Mouse (Mus musculus) CD4-positive, CD25-positive, alpha-beta regulatory T cell, adult 2 months (primary cell): ENCODE results near the gene Itgam.

Source experiments
- DNase-seq: peaks from one replicate; pipeline ENCODE4 v3.0.0-alpha.2; 2012; ENCODE audit warnings: low read depth, low spot score

Gene Itgam

DNA sequence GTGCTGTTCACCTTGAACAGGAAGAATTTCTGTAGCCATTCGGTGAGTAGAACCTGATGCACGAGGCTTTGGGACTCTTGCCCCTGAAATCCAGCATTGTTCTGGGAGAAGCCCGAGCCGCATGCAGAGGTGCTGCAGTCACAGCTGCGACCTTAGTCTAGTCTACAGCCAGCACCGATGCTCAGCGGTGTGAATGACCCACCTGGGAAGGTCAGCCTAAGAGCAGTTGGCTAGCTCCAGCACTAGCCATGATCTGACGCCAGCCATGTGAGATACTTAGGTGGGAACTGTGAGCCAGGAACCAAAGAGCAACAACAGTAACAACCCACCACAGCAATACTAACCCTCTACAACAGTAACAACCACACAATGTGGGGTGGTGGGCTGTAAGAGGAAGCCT lies 4.6 kb upstream of the Itgam start:
- no peak for DNase-seq

DNA sequence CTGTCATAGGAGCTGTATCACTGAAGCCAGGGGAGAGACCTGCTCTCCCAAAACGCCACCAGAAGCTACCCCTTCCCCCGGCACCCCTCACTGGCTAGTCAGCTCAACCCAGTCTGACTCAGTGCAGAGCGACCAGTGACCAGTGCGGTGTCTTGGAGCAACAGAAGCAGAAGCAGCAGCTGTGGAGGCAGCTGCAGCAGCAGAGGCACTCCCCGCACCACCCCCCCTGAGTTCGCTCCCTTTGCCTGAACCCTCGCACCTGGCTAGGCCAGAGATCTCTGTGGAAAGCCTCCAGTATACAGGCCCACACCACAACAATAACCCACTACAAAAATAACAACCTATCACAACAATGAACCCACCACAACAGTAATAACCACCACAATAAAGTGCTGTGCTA lies 3.9 kb upstream of the Itgam start:
- no peak for DNase-seq

DNA sequence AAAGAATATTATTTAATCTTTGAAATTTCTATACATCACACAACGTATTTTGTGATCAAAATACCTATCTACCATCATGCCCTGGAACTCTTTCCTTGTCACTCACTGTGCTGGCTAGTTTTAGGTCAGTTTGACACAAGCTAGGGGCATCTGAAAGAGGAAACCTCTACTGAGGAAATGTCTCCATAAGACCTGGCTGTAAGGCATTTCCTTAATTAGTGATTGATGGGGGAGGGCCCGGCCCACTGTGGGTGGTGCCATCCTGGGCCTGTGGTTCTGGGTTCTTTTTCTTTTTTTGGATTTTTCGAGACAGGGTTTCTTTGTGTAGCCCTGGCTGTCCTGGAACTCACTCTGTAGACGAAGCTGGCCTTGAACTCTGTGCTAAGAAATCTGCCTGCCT lies 3.3 kb upstream of the Itgam start:
- DNase-seq, result no peak

- DNase-seq, result no peak
Measured at GRCm38 (mm10) chr7:128063211-128063781, 856 bp downstream of the Itgam start.

DNA sequence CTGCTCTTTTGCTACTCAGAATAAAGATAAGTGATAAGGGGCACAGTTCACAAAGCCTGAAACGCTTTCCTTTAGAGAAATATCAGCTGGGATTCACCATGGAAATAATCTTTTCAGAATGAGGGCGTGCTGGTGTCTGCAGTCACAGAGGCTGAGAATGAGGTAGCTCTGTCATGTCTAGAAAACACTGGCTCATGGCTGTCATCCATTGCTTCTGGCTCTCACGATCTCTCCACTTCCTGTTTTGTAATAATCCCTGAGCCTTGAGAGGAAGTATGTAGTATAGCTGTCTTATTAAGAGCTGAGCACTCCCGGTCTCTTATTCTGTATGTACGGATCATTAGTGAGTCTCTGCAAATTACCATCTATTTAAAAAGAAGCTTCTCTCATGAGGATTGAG lies 3.1 kb downstream of the Itgam start:
- DNase-seq, result no peak

DNA sequence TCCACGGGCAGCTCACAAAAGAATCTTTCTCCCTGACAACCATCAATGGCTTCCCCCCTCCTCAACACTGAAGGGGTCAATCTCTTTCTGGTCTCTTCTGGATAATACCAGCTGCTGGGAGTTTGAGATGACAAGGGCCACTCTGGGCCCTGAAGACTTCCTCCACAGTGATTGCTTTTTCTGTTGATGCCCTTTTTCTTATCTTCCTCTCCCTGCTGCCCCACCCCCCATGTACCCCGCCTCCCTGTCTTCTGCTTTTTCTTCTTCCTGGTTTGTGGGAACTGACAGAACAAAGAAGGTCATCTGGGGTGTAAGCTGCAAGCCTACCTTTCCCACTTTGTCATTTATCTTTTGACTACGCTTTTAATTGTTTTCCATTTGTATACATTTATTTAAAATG lies 5.4 kb downstream of the Itgam start:
- DNase-seq, result no peak

DNA sequence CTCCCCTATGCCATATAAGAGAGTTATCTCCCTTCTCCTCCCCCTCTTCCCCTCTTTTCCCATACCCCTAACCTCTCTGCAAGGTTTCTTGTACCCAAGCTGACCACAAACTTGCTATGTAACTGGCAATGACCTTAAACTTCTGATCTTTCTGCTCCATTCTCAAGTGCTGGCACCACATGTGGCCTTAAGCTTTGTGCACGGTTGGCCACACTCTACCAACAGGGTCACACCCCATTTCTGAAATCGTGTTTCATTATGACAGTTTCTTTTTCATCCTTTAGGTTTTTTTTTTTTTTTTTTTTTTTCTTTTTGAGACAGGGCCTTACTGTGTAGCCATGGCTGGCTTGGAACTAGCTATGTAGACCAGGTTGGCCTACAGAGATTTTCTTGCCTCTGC lies 7.4 kb downstream of the Itgam start:
- DNase-seq, result no peak

- DNase-seq, result no peak
Measured at GRCm38 (mm10) chr7:128071816-128072215, 9.4 kb downstream of the Itgam start.

- DNase-seq, result peak; percentile 46
Measured at GRCm38 (mm10) chr7:128080012-128080411, 17.6 kb downstream of the Itgam start.

GRCm38 (mm10) chr7:128089141-128089540 lies 26.7 kb downstream of the Itgam start:
- peak; percentile 31 for DNase-seq

DNA sequence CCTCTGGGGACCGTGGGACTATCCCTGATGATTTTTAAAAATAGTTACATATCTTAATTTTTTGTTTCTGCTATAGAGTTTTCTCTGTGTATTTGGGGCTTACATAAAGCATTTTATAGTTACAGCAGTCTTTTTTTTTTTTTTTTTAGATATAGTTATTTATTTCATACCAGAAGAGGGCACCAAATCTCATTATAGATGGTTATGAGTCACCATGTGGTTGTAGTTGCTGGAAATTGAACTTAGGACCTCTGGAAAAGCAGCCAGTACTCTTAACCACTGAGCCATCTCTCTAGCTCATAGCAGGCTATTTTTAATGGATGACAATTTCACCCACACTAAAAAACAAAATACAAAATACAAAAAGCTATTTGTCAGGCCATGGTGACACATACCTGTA lies 35.7 kb downstream of the Itgam start:
- no peak for DNase-seq

- DNase-seq, result peak; percentile 17
Measured at GRCm38 (mm10) chr7:128100742-128101357, 38.4 kb downstream of the Itgam start.

DNA sequence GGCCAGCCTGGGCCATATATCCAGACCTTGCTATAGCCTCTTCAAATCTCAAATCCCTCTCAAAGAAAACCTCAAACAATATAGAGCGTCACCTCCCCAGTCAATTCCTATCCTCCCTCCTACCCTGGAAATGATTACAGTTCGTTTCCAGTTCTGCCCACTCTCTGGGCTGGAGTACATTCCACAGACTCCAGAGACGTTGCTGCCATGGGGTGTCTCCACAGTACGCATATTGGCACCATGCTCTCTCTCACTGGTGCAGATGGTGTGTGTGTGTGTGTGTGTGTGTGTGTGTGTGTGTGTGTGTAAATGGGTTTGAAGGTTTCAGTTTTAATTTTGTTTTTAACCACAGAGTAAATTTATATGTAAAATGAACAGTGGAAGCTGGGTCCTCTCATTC lies 42.8 kb downstream of the Itgam start:
- peak; percentile 53 for DNase-seq

- no peak for DNase-seq
Measured at GRCm38 (mm10) chr7:128107462-128107861, 45.0 kb downstream of the Itgam start.

GRCm38 (mm10) chr7:128110314-128110713 lies 47.9 kb downstream of the Itgam start:
- no peak for DNase-seq

DNA sequence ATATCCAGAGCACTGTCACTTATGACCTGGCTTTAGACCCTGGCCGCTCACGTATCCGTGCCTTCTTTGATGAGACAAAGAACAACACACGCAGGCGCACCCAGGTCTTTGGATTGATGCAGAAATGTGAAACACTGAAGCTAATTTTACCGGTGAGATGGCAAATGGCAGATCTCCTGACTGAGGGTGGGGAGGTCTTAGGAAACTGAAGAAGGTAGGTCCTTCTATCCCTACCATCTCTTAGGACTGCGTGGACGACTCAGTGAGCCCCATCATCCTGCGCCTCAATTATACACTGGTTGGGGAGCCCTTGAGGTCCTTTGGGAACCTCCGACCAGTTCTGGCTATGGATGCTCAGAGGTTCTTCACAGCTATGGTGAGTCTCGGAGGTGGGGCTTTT lies 49.7 kb downstream of the Itgam start:
- no peak for DNase-seq

- no peak for DNase-seq
Measured at GRCm38 (mm10) chr7:128114371-128115105, 52.1 kb downstream of the Itgam start.

DNA sequence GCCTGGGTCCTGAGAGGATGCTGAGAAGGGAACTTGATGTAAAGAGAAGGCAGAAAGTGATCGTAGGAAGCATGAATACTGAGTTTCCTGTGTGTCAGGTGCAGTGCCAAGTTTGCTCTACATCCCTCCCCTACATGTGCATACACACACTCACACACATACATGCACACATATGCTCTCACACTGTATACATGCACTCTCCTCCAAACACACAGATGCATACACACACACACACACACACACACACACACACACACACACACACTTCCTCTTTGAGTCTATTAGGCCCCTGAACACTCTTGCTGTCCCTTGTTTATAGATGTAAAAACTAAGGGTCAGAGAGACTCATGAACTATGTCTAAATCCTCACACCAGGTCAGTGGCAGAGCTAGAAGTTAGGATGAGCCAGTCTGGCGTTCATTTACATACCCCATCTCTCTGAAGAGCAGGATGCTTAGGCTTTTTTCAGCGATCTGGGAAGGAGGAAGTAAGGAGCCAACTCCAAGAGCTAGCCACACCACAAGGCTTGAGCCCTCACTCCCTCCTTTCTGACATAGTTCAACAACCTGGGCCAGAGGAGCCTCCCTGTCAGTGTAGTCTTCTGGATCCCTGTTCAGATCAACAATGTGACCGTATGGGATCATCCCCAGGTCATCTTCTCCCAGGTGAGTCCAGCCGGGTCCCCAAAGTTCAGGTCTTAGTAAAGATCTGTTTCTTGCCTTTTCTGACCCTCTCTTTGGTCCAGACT lies 52.9 kb downstream of the Itgam start:
- DNase-seq, result peak; percentile 55

DNA sequence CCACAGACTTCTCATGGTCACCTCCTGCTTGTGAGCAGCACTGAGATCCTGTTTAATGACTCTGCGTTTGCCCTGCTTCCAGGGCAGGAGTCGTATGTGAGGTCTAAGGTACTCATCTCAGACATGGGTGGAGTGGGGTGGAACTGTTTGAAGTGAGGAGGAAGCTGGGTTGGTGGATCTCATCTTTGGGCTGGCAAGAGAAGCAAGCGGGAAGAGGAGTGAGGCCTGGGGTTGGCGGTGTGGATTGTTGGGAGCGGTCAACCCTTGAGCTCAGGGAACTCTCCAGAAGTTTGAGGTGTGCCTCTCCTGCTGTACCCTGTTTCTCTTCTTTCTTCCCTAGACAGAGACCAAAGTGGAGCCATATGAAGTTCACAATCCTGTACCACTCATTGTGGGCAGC lies 54.0 kb downstream of the Itgam start:
- DNase-seq, result no peak

DNA sequence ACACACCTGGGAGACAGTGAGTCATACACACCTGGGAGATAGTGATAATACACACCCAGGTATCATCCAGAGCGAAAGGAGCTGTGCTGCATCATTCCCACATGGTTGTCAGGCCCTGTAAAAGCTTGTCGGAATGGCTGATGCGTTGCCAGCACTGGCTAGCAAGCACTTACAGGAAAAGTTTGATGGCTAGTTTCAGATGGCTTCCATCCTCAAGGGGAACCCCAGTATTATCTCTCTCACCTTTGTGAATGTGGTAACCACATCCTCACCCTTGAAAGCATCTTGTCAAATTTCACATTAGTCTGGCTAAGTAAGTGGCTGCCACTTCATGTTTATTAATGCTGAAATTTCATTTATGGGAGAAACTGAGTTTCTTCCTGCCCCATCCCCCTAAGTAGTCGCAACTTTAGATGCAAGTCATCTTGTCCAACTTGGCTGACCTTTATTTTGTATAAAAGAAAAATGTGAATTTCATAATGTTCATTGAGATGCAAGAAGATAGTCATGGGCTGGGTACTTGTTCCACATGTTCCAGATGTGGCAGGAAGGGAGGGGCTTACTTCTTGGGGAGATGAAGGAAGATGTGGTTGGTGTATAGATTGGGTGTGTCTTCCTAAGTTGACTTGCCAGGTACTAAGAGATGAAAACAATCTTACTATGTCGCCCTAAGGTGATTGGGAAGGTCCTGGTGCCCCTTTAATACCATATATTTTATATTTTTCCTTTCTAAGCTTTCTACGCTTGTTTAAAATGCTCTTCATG lies 57.5 kb downstream of the Itgam start:
- peak; percentile 38 for DNase-seq
